Mouse (Mus musculus) bone marrow macrophage, adult 2 months (primary cell): ENCODE results near the gene Shc3. TPM values are rescaled to one million over a fixed set of nuclear protein-coding genes. Genes with fewer than 3 reads are reported as not detected.

Experiments
- H3K27ac ChIP-seq: 2 replicates; pipeline ENCODE4 v1.5.1; 2012; ENCODE audit warnings: low read depth, low read length; ENCODE audit not compliant: insufficient read depth
- H3K4me1 ChIP-seq: 2 replicates; pipeline ENCODE4 v1.6.1; 2012; ENCODE audit warnings: low read length; ENCODE audit not compliant: control insufficient read depth, insufficient read depth
- H3K4me3 ChIP-seq: 2 replicates; pipeline ENCODE4 v1.5.1; 2012; ENCODE audit warnings: mild to moderate bottlenecking, low read length, moderate library complexity; ENCODE audit not compliant: insufficient read depth
- CTCF ChIP-seq: IDR thresholded peaks from 2 replicates; pipeline ENCODE4 v1.5.1; 2012; ENCODE audit warnings: low read depth, mild to moderate bottlenecking, low read length, moderate library complexity
- POLR2A ChIP-seq: IDR thresholded peaks from 2 replicates; pipeline ENCODE4 v1.6.1; 2012; ENCODE audit warnings: mild to moderate bottlenecking, low read depth, low read length, borderline replicate concordance
- polyA plus RNA-seq: library from polyadenylated mRNA; stranded (reverse); fragments of >200 nt; gene quantifications from 2 replicates; pipeline ENCODE4 v1.2.4, GENCODE M21; 2012; ENCODE audit not compliant: missing spikeins, insufficient read depth, insufficient read length

Gene Shc3
- polyA plus RNA-seq, 1 experiment, result not detected

DNA sequence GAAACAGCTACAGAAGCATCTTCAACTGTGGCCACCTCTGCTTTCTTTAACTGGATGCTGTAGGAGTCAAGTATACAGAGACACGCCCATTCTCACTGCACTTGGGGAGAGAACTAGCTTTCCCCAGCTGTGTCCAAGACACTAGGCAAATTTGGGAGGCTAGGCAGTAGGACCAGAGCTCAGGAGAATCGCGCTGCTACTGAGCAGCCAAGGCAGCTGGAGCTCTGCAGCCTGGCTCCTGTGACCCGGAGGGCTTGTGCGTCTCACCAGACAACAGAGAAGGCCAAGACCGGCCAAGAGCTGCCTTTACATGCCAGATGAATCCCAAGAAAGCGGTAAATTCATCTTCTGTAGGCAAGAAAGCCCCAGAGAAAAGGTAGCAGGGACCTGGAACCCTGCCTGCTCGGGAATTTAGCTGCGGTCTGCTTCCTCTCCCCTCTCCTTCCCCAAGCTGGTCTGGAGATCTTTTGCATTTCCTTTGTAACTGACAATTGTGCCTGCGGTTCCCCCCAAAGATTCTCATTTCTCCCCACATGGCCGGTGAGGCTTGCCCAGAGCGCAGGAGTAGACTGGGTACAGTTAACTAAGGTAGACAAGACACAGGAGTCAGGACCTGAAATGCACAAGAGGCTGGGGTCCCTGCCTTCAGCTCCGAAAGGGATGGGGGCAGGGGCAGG, 161.5 kb downstream of the Shc3 start:
- no peak overlapping the region for H3K27ac ChIP-seq
- no peak for TF ChIP-seq POLR2A
- no peak for TF ChIP-seq CTCF
- no peak overlapping the region for H3K4me3 ChIP-seq
- peaks cover 14% of the 10 kb centered on the region for H3K4me1 ChIP-seq

DNA sequence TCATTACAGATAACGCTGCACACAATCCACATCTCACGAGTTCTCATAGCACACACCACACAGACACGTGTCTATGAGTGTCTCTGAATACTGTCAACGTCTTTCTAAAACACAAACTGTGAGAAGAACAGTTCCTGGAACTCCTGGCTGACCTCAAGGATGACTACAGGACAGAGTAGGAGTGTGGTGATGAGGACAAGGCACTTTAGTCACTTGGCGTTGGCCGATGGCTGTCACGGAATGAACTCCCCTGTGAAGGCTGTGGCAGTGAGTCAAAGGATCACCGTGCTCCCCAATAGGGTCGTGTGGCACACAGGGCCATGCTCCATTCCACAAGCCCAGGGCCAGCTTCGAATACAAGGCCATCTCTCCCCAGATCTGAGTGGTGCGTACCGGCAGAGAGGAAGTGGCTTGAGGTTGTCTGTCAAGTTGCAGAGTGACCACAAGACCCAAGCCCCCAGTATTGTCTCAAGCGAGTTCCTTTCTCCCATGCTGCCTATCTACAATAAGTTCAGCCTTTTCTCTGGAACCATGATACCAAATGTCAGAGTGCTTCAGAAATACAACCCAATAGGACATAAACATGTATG, 163.4 kb downstream of the Shc3 start:
- H3K27ac ChIP-seq, result no peak overlapping the region
- H3K4me3 ChIP-seq, result no peak overlapping the region
- peaks cover 20% of the 10 kb centered on the region for H3K4me1 ChIP-seq
- TF ChIP-seq CTCF (no peak), POLR2A (no peak)

DNA sequence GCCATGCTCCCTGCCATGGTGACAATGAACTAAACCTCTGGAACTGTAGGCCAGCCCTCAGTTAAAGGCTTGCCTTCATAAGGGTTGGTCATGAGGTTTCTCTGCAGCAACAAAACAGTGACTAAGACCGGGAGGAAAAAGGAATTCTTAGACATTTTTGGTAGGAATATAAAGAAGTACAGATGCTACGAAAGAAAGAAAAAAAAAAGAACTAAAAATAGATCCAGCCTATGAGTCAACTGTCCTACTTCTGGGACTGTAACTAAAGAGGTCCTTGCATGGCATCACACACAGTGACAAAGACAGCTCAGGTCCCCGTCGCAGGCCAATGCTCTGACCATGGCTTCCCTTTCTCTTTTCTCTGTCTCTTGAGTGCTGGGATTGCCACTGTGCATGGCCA, 164.7 kb downstream of the Shc3 start:
- TF ChIP-seq CTCF, result no peak
- Histone ChIP-seq H3K27ac (peak overlapping the region; percentile 40), H3K4me3 (no peak overlapping the region), H3K4me1 (peaks cover 30% of the 10 kb centered on the region)

DNA sequence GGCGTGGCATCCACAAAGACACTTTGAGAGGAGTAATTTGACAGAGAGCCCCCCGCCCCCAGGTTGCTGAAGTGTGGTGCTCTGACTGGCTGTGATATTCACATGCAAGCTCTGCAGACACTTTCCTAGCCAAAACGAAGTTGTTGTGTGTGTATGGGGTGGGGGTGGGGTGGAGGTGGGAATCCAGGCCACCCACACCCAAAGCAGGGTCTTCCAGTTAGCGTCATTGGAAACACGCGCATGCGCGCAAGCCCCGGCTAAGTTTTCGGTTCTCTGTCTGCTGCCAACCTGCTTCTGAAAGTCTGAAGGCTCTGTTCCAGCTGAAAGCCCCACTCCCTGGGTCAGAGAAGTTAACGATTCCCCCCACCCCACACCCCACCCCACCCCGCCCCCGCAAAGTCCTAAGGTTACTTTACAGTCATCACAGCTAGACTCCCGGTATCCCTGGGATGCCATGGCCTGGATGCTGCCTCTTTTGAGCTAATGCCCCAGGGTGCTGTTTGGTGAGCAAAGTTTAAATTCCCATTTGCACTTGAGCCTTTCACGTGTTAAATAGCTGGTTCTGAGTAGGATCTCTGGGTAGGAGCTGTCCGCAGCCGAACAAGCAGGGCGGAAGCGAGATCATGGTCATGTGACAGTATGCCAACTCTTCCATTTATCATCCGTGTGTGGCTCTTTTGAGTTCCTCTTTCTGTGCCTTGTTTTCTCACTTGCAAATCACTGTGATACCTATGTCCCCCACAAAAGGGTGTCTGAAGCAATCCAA, 168.3 kb downstream of the Shc3 start:
- peak overlapping the region; percentile 40 for H3K4me3 ChIP-seq
- H3K27ac ChIP-seq, result peak overlapping the region; percentile 90
- TF ChIP-seq CTCF (no peak), POLR2A (no peak)
- peaks cover 53% of the 10 kb centered on the region for H3K4me1 ChIP-seq

DNA sequence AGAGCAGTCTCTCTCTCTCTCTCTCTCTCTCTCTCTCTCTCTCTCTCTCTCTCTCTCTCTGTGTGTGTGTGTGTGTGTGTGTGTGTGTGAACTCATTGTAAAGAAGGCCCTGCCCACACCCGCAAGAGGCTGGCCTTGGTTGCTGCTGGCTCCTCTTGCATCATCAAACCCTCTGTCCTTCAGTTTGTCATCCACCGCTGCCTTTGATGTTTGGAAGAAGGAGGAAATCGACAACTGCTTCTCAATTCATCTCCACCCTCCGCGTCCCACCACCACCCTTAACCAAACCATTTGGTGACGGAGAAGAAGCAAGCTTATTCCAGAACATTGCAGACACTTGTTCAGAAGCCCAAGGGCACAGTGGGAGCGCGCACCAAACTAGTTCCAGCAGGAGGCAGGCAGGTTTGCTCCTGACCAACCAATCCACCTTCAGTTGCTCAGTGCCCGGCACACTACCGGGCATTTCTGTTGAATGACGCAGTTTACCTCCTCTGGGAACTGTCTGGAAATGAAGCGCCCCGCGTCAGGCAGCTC, 169.0 kb downstream of the Shc3 start:
- TF ChIP-seq CTCF (no peak), POLR2A (no peak)
- H3K4me1 ChIP-seq, result peaks cover 57% of the 10 kb centered on the region
- peak overlapping the region; percentile 31 for H3K27ac ChIP-seq
- no peak overlapping the region for H3K4me3 ChIP-seq

DNA sequence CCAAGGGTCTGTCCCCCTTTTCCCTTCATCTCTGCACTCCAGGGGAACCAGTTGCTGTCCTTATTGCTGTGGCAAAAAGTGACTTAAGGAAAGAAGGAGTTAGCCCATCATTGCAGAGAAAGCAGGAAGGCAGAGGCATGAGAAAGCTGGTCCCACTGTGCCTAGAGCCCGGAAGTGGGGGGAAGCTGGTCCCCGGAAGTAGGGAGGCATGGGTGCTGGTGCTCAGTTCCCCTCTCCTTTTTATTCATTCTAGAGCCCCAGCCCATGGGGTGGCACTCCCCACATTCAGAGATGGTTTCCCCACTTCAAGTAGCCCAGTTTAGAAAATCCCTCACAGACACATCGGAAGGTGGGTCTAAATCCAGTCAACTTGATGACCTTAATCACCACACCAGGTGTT, 169.7 kb downstream of the Shc3 start:
- H3K27ac ChIP-seq, result peak overlapping the region; percentile 33
- H3K4me1 ChIP-seq, result peaks cover 52% of the 10 kb centered on the region
- H3K4me3 ChIP-seq, result no peak overlapping the region
- TF ChIP-seq CTCF, result no peak
- no peak for TF ChIP-seq POLR2A

DNA sequence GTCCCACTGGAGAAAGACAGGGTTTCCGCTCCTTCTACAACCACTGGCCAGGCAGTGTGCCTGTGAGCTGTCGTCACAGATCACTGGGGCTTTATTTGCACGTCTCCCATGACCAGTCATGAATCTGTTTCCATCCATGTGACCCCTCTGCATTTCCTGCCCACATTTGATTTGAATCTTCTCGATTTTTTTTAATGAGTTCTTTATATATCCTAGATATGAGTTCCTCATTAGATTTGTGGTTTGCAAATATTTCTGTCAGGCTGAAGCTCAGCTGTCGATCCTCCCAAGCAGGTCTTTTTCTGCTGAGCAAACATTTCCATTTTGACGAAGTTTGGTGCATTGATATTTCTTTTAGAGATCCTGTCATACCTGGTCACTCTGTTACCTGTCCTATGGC, 171.4 kb downstream of the Shc3 start:
- no peak for TF ChIP-seq POLR2A
- no peak for TF ChIP-seq CTCF
- H3K4me1 ChIP-seq, result peaks cover 47% of the 10 kb centered on the region
- no peak overlapping the region for H3K4me3 ChIP-seq
- H3K27ac ChIP-seq, result peak overlapping the region; percentile 83

DNA sequence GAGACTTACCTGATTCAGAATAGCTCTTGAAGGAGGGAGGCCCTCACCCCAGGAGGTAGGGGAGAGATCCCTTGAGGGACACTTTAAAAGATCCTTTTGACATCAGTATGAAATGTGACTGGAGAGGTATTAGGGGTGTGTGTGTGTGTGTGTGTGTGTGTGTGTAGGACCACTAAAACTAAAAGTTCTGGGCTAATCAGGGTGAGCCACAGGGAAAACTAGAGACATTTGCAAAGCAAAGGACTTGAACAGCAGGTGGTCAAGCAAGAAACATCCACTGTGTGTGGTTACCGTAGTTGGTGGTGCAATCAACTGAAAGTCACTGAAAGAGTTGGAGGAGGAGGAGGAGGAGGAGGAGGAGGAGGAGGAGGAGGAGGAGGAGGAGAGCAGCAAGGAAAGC, 177.0 kb downstream of the Shc3 start:
- TF ChIP-seq CTCF (no peak), POLR2A (no peak)
- Histone ChIP-seq H3K4me3 (no peak overlapping the region), H3K4me1 (peaks cover 24% of the 10 kb centered on the region), H3K27ac (no peak overlapping the region)

DNA sequence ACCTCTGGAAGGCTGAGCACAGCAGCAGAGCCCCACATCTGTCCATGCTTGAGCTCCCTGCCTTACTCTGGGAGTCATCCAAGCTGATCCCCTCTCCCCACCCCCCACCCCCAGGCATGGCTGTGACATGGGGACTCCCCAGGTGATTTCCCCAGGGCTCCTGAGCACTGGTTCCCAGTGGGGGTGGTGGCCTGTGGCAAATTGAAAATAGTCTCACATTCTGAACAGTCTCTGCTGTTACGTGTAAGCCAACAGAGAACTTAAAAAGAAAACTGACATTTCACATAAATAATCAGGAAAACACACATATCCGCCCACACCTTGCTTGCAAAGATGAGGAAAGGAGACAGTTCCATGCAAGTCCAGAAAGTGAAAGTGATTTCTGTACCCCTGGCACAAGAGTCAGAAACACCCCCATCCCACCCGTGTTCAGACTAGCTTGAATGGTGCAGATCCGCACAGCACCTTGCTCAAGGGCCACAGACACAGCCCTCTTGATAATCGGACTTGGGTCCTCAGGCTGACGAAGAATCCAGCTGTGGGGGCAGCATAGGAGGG, 177.8 kb downstream of the Shc3 start:
- Histone ChIP-seq H3K27ac (no peak overlapping the region), H3K4me1 (peaks cover 18% of the 10 kb centered on the region), H3K4me3 (no peak overlapping the region)
- TF ChIP-seq CTCF (no peak), POLR2A (no peak)
